Mouse (Mus musculus): Measurements from ENCODE around the gene Safb. TPM values are rescaled to one million over a fixed set of nuclear protein-coding genes. Genes with fewer than 3 reads are reported as not detected.

The Safb gene
- total and polyA plus RNA-seq, 2 experiments from 2014 or later = 40.8 to 71.7 TPM

DNA sequence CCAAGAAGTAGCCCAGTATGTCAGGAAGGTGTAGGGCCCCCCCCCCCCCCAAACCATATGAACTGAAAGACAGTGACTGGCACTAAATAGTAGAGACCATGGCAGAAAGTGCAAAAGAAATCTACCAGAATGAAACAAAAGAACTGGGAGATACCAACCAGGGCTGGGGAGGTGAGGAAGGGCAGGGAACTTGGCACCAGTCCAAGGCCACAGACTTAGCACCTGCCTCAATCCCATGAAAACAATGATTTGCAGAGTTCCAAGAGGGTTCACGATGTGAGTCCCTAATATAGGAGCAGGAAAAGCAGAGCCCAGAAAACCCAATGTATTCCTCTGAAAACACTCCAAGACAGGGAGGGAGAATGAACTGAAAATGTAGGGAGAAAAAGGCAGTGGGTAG, 12.5 kb upstream of the Safb start:
- ATAC-seq (no peak), DNase-seq (ENCODE audit: low spot score) (no peak)
- TF ChIP-seq CTCF (IDR thresholded peaks at IDR 0.05; ENCODE audit: low read depth) = no peak
- Histone ChIP-seq H3K9me3 (ENCODE audit: low read length) (no peaks in the 10 kb centered on the region), H3K9ac (replicated peaks; ENCODE audit: low read length) (0 out of 2 replicates have a peak overlapping the region, but pooled peaks have one; percentile 5), H3K4me3 (ENCODE audit: low read length) (no peak overlapping the region), H3K27ac (no peak overlapping the region), H3K27me3 (ENCODE audit: insufficient read depth, low read length) (no peaks in the 10 kb centered on the region), H3K4me2 (ENCODE audit: low read depth, low read length) (no peak overlapping the region), H3K36me3 (ENCODE audit: insufficient read depth, low read length) (peaks cover 76% of the 10 kb centered on the region), H3K4me1 (ENCODE audit: insufficient read depth, low read length) (no peaks in the 10 kb centered on the region)
- WGBS = 30% methylated on average over 1 of the region's 1 CpGs

DNA sequence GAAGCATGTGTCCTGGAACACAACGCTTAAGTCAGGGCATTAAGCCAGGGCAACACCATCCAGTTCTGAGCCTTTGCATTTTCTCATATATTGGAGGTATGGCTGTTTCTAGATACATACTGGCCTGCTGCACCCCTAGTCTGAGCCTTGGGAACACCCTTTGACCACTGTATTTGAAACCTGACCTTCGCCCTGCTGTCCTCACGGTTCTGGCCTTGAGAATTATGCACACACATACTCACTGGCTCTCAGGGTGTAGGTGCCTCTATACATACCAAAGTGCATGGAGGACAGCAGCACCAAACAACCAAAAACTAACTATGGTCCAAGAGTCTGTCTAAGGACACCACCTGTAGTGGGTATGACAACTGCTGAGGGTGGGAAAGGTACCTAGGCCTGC, 11.7 kb upstream of the Safb start:
- 82% methylated on average over 3 of the region's 3 CpGs for WGBS
- peaks cover 76% of the 10 kb centered on the region for H3K36me3 ChIP-seq (ENCODE audit: insufficient read depth, low read length)
- H3K4me3 ChIP-seq (ENCODE audit: low read length) = no peak overlapping the region
- no peak overlapping the region for H3K4me2 ChIP-seq (ENCODE audit: low read depth, low read length)
- no peaks in the 10 kb centered on the region for H3K27me3 ChIP-seq (ENCODE audit: insufficient read depth, low read length)
- TF ChIP-seq CTCF (IDR thresholded peaks at IDR 0.05; ENCODE audit: low read depth) = no peak
- H3K4me1 ChIP-seq (ENCODE audit: insufficient read depth, low read length) = no peaks in the 10 kb centered on the region
- H3K27ac ChIP-seq = no peak overlapping the region
- no peaks in the 10 kb centered on the region for H3K9me3 ChIP-seq (ENCODE audit: low read length)
- ATAC-seq (no peak), DNase-seq (ENCODE audit: low spot score) (no peak)
- H3K9ac ChIP-seq (replicated peaks; ENCODE audit: low read length) = no peak overlapping the region

- Histone ChIP-seq H3K4me1 (ENCODE audit: insufficient read depth, low read length) (peaks cover 18% of the 10 kb centered on the region), H3K27ac (no peak overlapping the region)
Measured at GRCm38 (mm10) chr17:56583071-56583470, 1.6 kb upstream of the Safb start.

GRCm38 (mm10) chr17:56583611-56584256, 891 bp upstream of the Safb start:
- peaks cover 21% of the 10 kb centered on the region for H3K36me3 ChIP-seq (ENCODE audit: insufficient read depth, low read length)
- peak overlapping the region; percentile 65 for H3K4me2 ChIP-seq (ENCODE audit: low read depth, low read length)
- ATAC-seq = no peak; the same call in 1 of the 2 replicates

More at GRCm38 (mm10) chr17:56583071-56583470, 1.6 kb upstream of the Safb start:
- H3K27me3 ChIP-seq (ENCODE audit: insufficient read depth, low read length) = no peaks in the 10 kb centered on the region
- DNase-seq (ENCODE audit: low spot score) = no peak
- H3K4me2 ChIP-seq (ENCODE audit: low read depth, low read length) = peak overlapping the region; percentile 65
- H3K9ac ChIP-seq (replicated peaks; ENCODE audit: low read length) = peak overlapping the region; percentile 81; the same call in 1 of the 2 replicates
- no peak for ATAC-seq
- peak overlapping the region; percentile 74 for H3K4me3 ChIP-seq (ENCODE audit: low read length)
- no peak for TF ChIP-seq CTCF (IDR thresholded peaks at IDR 0.05; ENCODE audit: low read depth)
- 59% methylated on average over 1 of the region's 1 CpGs for WGBS
- H3K9me3 ChIP-seq (ENCODE audit: low read length) = no peaks in the 10 kb centered on the region
- peaks cover 21% of the 10 kb centered on the region for H3K36me3 ChIP-seq (ENCODE audit: insufficient read depth, low read length)

DNA sequence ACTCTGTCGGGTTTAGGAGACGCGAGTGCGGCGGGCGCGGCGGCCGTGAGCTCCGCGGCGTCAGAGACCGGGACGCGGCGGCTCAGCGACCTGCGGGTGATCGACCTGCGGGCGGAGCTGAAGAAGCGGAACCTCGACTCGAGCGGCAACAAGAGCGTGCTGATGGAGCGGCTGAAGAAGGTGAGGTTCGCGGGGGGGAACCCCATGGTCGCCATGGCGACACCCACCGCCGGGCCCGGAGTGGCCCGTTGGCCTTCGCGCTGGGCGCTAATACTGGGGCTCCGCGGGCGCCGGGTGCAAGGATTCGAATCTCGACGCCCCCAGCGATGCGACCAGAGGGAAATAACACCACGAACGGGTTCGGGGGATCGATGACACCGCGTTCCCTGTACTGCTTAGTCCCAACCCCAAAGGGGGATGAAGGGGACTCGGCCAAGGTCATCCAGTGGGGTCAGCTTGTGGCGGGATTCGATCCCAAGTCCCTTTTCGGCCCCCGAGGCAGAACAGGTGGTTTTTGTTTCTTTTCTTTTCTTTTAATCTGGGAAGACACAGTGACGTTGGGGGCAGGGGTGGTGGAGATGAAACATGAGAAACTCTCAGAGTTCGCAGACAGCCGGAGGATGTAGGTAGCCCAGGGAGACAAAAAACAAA, 671 bp downstream of the Safb start:
- no peak for TF ChIP-seq CTCF (IDR thresholded peaks at IDR 0.05; ENCODE audit: low read depth)
- Histone ChIP-seq H3K27me3 (ENCODE audit: insufficient read depth, low read length) (no peaks in the 10 kb centered on the region), H3K9ac (replicated peaks; ENCODE audit: low read length) (peak overlapping the region; percentile 93), H3K4me2 (ENCODE audit: low read depth, low read length) (peak overlapping the region; percentile 77), H3K4me1 (ENCODE audit: insufficient read depth, low read length) (peaks cover 18% of the 10 kb centered on the region), H3K27ac (peak overlapping the region; percentile 98), H3K4me3 (ENCODE audit: low read length) (peak overlapping the region; percentile 91), H3K9me3 (ENCODE audit: low read length) (no peaks in the 10 kb centered on the region), H3K36me3 (ENCODE audit: insufficient read depth, low read length) (peaks cover 33% of the 10 kb centered on the region)
- under 1% methylated on average over 61 of the region's 61 CpGs for WGBS
- DNase-seq (ENCODE audit: low spot score) (peak; percentile 63), ATAC-seq (peak; percentile 19)

More at GRCm38 (mm10) chr17:56583611-56584256, 891 bp upstream of the Safb start:
- Histone ChIP-seq H3K4me3 (ENCODE audit: low read length) (peak overlapping the region; percentile 74), H3K9ac (replicated peaks; ENCODE audit: low read length) (peak overlapping the region; percentile 81), H3K9me3 (ENCODE audit: low read length) (no peaks in the 10 kb centered on the region), H3K27ac (peak overlapping the region; percentile 98), H3K4me1 (ENCODE audit: insufficient read depth, low read length) (peaks cover 18% of the 10 kb centered on the region), H3K27me3 (ENCODE audit: insufficient read depth, low read length) (no peaks in the 10 kb centered on the region)
- WGBS = 3% methylated on average over 31 of the region's 33 CpGs
- TF ChIP-seq CTCF (IDR thresholded peaks at IDR 0.05; ENCODE audit: low read depth) = no peak
- DNase-seq (ENCODE audit: low spot score) = peak; percentile 52

- Histone ChIP-seq H3K9ac (replicated peaks; ENCODE audit: low read length) (no peak overlapping the region), H3K4me2 (ENCODE audit: low read depth, low read length) (no peak overlapping the region), H3K4me3 (ENCODE audit: low read length) (no peak overlapping the region), H3K27ac (no peak overlapping the region), H3K27me3 (ENCODE audit: insufficient read depth, low read length) (no peaks in the 10 kb centered on the region), H3K4me1 (ENCODE audit: insufficient read depth, low read length) (peaks cover 16% of the 10 kb centered on the region), H3K9me3 (ENCODE audit: low read length) (no peaks in the 10 kb centered on the region), H3K36me3 (ENCODE audit: insufficient read depth, low read length) (peaks cover 42% of the 10 kb centered on the region)
- DNase-seq (ENCODE audit: low spot score) = no peak
- no peak for TF ChIP-seq CTCF (IDR thresholded peaks at IDR 0.05; ENCODE audit: low read depth)
- 42% methylated on average over 1 of the region's 1 CpGs for WGBS
- no peak for ATAC-seq
Measured at GRCm38 (mm10) chr17:56587773-56588172, 3.1 kb downstream of the Safb start.

DNA sequence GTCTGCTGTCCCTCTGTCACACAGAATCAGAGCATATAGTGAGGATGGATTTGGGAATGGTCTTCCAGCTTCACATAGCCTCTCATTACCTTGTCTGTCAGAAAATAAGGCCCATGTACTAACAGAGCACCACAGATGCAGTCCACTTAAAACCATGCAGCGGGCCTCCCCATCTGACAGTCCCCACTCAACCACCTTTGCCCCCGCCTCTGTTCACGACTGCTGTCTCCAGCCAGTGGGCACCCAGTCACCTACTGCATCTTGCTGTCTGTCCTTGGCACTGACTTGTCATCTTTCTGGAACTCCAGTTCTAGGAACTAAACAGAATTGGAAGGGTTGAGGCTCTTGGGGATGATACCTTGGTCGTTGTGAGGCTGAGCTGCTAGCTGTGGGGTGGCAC, 4.3 kb downstream of the Safb start:
- H3K4me1 ChIP-seq (ENCODE audit: insufficient read depth, low read length) = peaks cover 12% of the 10 kb centered on the region
- ATAC-seq = no peak
- no peak overlapping the region for H3K4me3 ChIP-seq (ENCODE audit: low read length)
- DNase-seq (ENCODE audit: low spot score) = no peak
- TF ChIP-seq CTCF (IDR thresholded peaks at IDR 0.05; ENCODE audit: low read depth) = no peak
- no peak overlapping the region for H3K27ac ChIP-seq
- 96% methylated on average over 4 of the region's 4 CpGs for WGBS
- no peak overlapping the region for H3K9ac ChIP-seq (replicated peaks; ENCODE audit: low read length)
- H3K27me3 ChIP-seq (ENCODE audit: insufficient read depth, low read length) = no peaks in the 10 kb centered on the region
- H3K4me2 ChIP-seq (ENCODE audit: low read depth, low read length) = no peak overlapping the region
- no peaks in the 10 kb centered on the region for H3K9me3 ChIP-seq (ENCODE audit: low read length)
- H3K36me3 ChIP-seq (ENCODE audit: insufficient read depth, low read length) = peaks cover 48% of the 10 kb centered on the region

Data from hindbrain, postnatal 0 days (tissue).